Mouse (Mus musculus): ENCODE measurements around the gene Angptl3. TPM values are rescaled to one million over a fixed set of nuclear protein-coding genes. Genes with fewer than 3 reads are reported as not detected.

The Angptl3 gene
- 0.95 and 1.1 TPM in 2 replicates for polyA plus RNA-seq (2015; fragmentation: Nextera tagmentation; extraction: Ambion mirVana)

DNA sequence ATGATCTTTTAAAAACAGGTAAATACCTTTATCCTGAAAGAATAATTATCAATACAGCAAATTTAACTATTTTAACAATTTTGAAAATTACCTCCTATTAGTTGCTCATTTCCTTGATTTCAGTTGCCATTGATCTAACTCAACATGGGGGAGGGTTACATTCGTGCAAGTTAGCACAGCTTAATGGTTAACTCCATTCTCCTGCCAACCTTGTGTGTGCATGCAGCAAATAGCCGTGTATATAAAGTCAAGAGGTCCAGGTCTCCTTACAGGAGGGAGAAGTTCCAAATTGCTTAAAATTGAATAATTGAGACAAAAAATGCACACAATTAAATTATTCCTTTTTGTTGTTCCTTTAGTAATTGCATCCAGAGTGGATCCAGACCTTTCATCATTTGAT, at the start of gene Angptl3:
TSS of gene Angptl3 (plus strand) at position 269 of the 400 bp plus-strand sequence.
- Histone ChIP-seq H3K4me1 (ENCODE audit: control insufficient read depth, insufficient read depth, low read depth, low read length) (no peaks in the 10 kb centered on the region), H3K9me3 (ENCODE audit: control insufficient read depth, low read length) (no peaks in the 10 kb centered on the region), H3K4me2 (ENCODE audit: low read length) (no peak within 1 kb of the TSS), H3K27me3 (replicated peaks; ENCODE audit: control insufficient read depth, insufficient read depth, low read length) (no peaks in the 10 kb centered on the region), H3K9ac (ENCODE audit: low read depth, low read length) (no peak within 1 kb of the TSS), H3K27ac (ENCODE audit: low read depth, low read length) (no peak within 1 kb of the TSS), H3K4me3 (ENCODE audit: low read length) (no peak within 1 kb of the TSS), H3K36me3 (ENCODE audit: control insufficient read depth, insufficient read depth, low read length) (no peaks in the 10 kb centered on the region; the same call in 1 of the 2 replicates)
- WGBS = 66% methylated on average over 2 of the region's 2 CpGs
- no peak for ATAC-seq

- 87% methylated on average over 8 of the region's 8 CpGs for WGBS
- peaks cover 8% of the 10 kb centered on the region; the same call in 1 of the 2 replicates for H3K36me3 ChIP-seq (ENCODE audit: control insufficient read depth, insufficient read depth, low read length)
Observed at GRCm38 (mm10) chr4:98984701-98985100, 46.1 kb upstream of the Angptl3 start.

DNA sequence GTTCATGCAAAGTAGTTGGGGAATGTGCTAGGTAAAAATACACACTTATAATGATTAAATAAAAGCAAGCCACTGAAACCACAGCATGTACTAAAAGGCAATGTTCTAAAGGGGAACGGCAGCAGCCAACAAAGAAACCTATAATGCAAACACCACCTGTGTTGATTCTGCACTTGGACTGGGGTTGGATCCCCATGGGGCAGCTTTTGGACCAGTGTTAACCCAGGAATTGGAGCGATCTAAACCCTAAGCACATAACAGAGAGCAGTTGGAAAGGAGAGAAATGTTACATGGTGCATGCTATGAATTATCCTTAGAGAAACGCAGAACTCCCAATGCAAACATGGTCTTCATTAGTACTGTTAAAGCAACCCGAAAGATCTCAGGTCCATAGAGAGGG, 37.3 kb upstream of the Angptl3 start:
- WGBS = 85% methylated on average over 4 of the region's 4 CpGs
- Histone ChIP-seq H3K36me3 (ENCODE audit: control insufficient read depth, insufficient read depth, low read length) (peaks cover 8% of the 10 kb centered on the region; the same call in 1 of the 2 replicates), H3K4me3 (ENCODE audit: low read length) (no peak overlapping the region), H3K9ac (ENCODE audit: low read depth, low read length) (no peak overlapping the region), H3K9me3 (ENCODE audit: control insufficient read depth, low read length) (no peaks in the 10 kb centered on the region), H3K27me3 (replicated peaks; ENCODE audit: control insufficient read depth, insufficient read depth, low read length) (no peaks in the 10 kb centered on the region), H3K4me1 (ENCODE audit: control insufficient read depth, insufficient read depth, low read depth, low read length) (no peaks in the 10 kb centered on the region), H3K27ac (ENCODE audit: low read depth, low read length) (no peak overlapping the region), H3K4me2 (ENCODE audit: low read length) (no peak overlapping the region)
- no peak for ATAC-seq

More at GRCm38 (mm10) chr4:98984701-98985100, 46.1 kb upstream of the Angptl3 start:
- Histone ChIP-seq H3K4me1 (ENCODE audit: control insufficient read depth, insufficient read depth, low read depth, low read length) (no peaks in the 10 kb centered on the region), H3K4me3 (ENCODE audit: low read length) (no peak overlapping the region), H3K27ac (ENCODE audit: low read depth, low read length) (no peak overlapping the region), H3K27me3 (replicated peaks; ENCODE audit: control insufficient read depth, insufficient read depth, low read length) (no peaks in the 10 kb centered on the region), H3K9me3 (ENCODE audit: control insufficient read depth, low read length) (no peaks in the 10 kb centered on the region), H3K9ac (ENCODE audit: low read depth, low read length) (no peak overlapping the region), H3K4me2 (ENCODE audit: low read length) (no peak overlapping the region)
- ATAC-seq = no peak

DNA sequence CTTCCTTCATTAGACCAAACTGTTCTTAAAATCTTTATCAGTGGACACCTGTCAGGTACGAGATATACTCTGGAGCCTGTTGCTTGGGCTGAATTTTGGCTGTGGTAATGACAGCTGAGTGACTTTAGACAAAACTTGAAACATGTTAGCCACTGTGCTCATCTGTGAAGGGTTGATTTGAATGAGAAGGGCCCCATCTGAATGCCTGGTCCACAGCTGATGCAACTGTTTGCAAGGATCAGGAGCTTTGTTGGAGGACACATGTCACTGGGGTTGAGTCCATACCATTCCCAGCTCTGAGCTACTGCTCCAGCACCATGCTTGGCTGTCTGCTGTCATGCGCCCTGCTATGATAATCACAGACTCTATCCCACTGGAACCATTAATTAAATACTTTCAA, 25.2 kb upstream of the Angptl3 start:
- Histone ChIP-seq H3K9me3 (ENCODE audit: control insufficient read depth, low read length) (no peaks in the 10 kb centered on the region), H3K4me1 (ENCODE audit: control insufficient read depth, insufficient read depth, low read depth, low read length) (no peaks in the 10 kb centered on the region), H3K4me3 (ENCODE audit: low read length) (no peak overlapping the region), H3K4me2 (ENCODE audit: low read length) (no peak overlapping the region), H3K27ac (ENCODE audit: low read depth, low read length) (no peak overlapping the region), H3K9ac (ENCODE audit: low read depth, low read length) (no peak overlapping the region), H3K36me3 (ENCODE audit: control insufficient read depth, insufficient read depth, low read length) (peaks cover 6% of the 10 kb centered on the region), H3K27me3 (replicated peaks; ENCODE audit: control insufficient read depth, insufficient read depth, low read length) (no peaks in the 10 kb centered on the region)
- no peak for ATAC-seq
- 88% methylated on average over 2 of the region's 2 CpGs for WGBS

- H3K9me3 ChIP-seq (ENCODE audit: control insufficient read depth, low read length) = no peaks in the 10 kb centered on the region
- 95% methylated on average over 2 of the region's 2 CpGs for WGBS
- H3K4me2 ChIP-seq (ENCODE audit: low read length) = no peak overlapping the region
- no peak overlapping the region for H3K27ac ChIP-seq (ENCODE audit: low read depth, low read length)
- peaks cover 6% of the 10 kb centered on the region for H3K36me3 ChIP-seq (ENCODE audit: control insufficient read depth, insufficient read depth, low read length)
- no peak overlapping the region for H3K4me3 ChIP-seq (ENCODE audit: low read length)
- H3K4me1 ChIP-seq (ENCODE audit: control insufficient read depth, insufficient read depth, low read depth, low read length) = no peaks in the 10 kb centered on the region
- no peaks in the 10 kb centered on the region for H3K27me3 ChIP-seq (replicated peaks; ENCODE audit: control insufficient read depth, insufficient read depth, low read length)
- no peak overlapping the region for H3K9ac ChIP-seq (ENCODE audit: low read depth, low read length)
- no peak for ATAC-seq
Observed at GRCm38 (mm10) chr4:99006319-99006718, 24.4 kb upstream of the Angptl3 start.

- Histone ChIP-seq H3K27me3 (replicated peaks; ENCODE audit: control insufficient read depth, insufficient read depth, low read length) (no peaks in the 10 kb centered on the region), H3K4me3 (ENCODE audit: low read length) (no peak overlapping the region), H3K4me1 (ENCODE audit: control insufficient read depth, insufficient read depth, low read depth, low read length) (no peaks in the 10 kb centered on the region), H3K4me2 (ENCODE audit: low read length) (no peak overlapping the region), H3K9ac (ENCODE audit: low read depth, low read length) (no peak overlapping the region), H3K27ac (ENCODE audit: low read depth, low read length) (no peak overlapping the region), H3K36me3 (ENCODE audit: control insufficient read depth, insufficient read depth, low read length) (peaks cover 14% of the 10 kb centered on the region), H3K9me3 (ENCODE audit: control insufficient read depth, low read length) (no peaks in the 10 kb centered on the region)
- no peak for ATAC-seq
- 88% methylated on average over 4 of the region's 4 CpGs for WGBS
Observed at GRCm38 (mm10) chr4:99011039-99011438, 19.7 kb upstream of the Angptl3 start.

GRCm38 (mm10) chr4:99022221-99022620, 8.5 kb upstream of the Angptl3 start:
- Histone ChIP-seq H3K9ac (ENCODE audit: low read depth, low read length) (no peak overlapping the region), H3K27ac (ENCODE audit: low read depth, low read length) (no peak overlapping the region), H3K4me3 (ENCODE audit: low read length) (no peak overlapping the region), H3K4me1 (ENCODE audit: control insufficient read depth, insufficient read depth, low read depth, low read length) (no peaks in the 10 kb centered on the region), H3K4me2 (ENCODE audit: low read length) (no peak overlapping the region), H3K9me3 (ENCODE audit: control insufficient read depth, low read length) (no peaks in the 10 kb centered on the region), H3K27me3 (replicated peaks; ENCODE audit: control insufficient read depth, insufficient read depth, low read length) (no peaks in the 10 kb centered on the region), H3K36me3 (ENCODE audit: control insufficient read depth, insufficient read depth, low read length) (no peaks in the 10 kb centered on the region; the same call in 1 of the 2 replicates)
- WGBS = 95% methylated on average over 8 of the region's 8 CpGs
- no peak for ATAC-seq

GRCm38 (mm10) chr4:99028377-99028776, 2.4 kb upstream of the Angptl3 start:
- Histone ChIP-seq H3K4me2 (ENCODE audit: low read length) (no peak overlapping the region), H3K4me3 (ENCODE audit: low read length) (no peak overlapping the region), H3K9ac (ENCODE audit: low read depth, low read length) (no peak overlapping the region), H3K9me3 (ENCODE audit: control insufficient read depth, low read length) (no peaks in the 10 kb centered on the region), H3K27ac (ENCODE audit: low read depth, low read length) (no peak overlapping the region), H3K4me1 (ENCODE audit: control insufficient read depth, insufficient read depth, low read depth, low read length) (no peaks in the 10 kb centered on the region), H3K36me3 (ENCODE audit: control insufficient read depth, insufficient read depth, low read length) (no peaks in the 10 kb centered on the region; the same call in 1 of the 2 replicates), H3K27me3 (replicated peaks; ENCODE audit: control insufficient read depth, insufficient read depth, low read length) (no peaks in the 10 kb centered on the region)
- no peak for ATAC-seq
- 91% methylated on average over 5 of the region's 5 CpGs for WGBS

DNA sequence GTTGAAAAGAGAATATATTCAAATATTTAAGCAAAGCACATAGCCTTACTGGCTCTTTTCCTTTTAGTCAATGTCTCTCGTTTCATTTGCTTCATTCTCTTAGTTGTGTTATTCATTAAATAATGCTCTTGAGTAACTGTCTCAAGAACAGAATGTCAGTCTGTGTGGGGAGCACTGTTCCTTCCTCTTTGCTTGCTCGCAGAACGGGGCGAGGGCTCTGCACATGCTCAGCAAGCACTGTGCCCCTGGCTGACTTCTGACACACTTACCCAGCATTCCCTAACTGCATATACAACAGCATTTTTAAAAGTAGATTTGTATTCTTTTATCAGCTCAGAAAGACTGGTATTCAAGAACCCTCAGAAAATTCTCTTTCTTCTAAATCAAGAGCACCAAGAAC, 2.2 kb downstream of the Angptl3 start:
- H3K4me1 ChIP-seq (ENCODE audit: control insufficient read depth, insufficient read depth, low read depth, low read length) = no peaks in the 10 kb centered on the region
- no peaks in the 10 kb centered on the region for H3K27me3 ChIP-seq (replicated peaks; ENCODE audit: control insufficient read depth, insufficient read depth, low read length)
- H3K9ac ChIP-seq (ENCODE audit: low read depth, low read length) = no peak overlapping the region
- H3K9me3 ChIP-seq (ENCODE audit: control insufficient read depth, low read length) = no peaks in the 10 kb centered on the region
- no peak overlapping the region for H3K4me3 ChIP-seq (ENCODE audit: low read length)
- no peak overlapping the region for H3K27ac ChIP-seq (ENCODE audit: low read depth, low read length)
- WGBS = 79% methylated on average over 4 of the region's 4 CpGs
- no peak for ATAC-seq
- H3K36me3 ChIP-seq (ENCODE audit: control insufficient read depth, insufficient read depth, low read length) = no peaks in the 10 kb centered on the region
- no peak overlapping the region for H3K4me2 ChIP-seq (ENCODE audit: low read length)

DNA sequence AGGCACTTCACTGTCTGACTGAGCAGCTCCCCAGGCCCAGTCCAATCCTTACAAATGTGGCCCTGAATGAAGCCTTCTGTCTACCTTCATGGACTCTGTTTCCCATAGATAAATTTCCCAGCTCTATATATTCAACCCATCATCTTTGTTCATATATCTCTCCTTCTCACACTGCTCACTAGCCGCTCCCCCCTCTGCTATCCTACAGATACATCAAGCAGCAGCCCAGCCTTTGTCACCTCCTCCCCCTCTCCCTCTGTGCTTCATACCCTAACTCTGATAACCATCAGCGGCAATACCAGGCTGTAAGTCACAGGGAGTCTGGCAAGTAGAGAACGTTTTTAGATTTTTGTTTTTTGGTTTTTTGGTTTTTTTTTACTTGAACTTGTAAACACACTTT, 14.1 kb downstream of the Angptl3 start:
- 92% methylated on average over 3 of the region's 3 CpGs for WGBS
- H3K4me3 ChIP-seq (ENCODE audit: low read length) = no peak overlapping the region
- H3K9ac ChIP-seq (ENCODE audit: low read depth, low read length) = no peak overlapping the region
- no peaks in the 10 kb centered on the region for H3K9me3 ChIP-seq (ENCODE audit: control insufficient read depth, low read length)
- no peak overlapping the region for H3K27ac ChIP-seq (ENCODE audit: low read depth, low read length)
- peaks cover 13% of the 10 kb centered on the region for H3K36me3 ChIP-seq (ENCODE audit: control insufficient read depth, insufficient read depth, low read length)
- no peaks in the 10 kb centered on the region for H3K4me1 ChIP-seq (ENCODE audit: control insufficient read depth, insufficient read depth, low read depth, low read length)
- H3K4me2 ChIP-seq (ENCODE audit: low read length) = no peak overlapping the region
- H3K27me3 ChIP-seq (replicated peaks; ENCODE audit: control insufficient read depth, insufficient read depth, low read length) = no peaks in the 10 kb centered on the region
- ATAC-seq = no peak

Data from hindbrain, embryonic 16.5 days (tissue).